In genomic region chr8:46474634-46475033, GRCm38 (mm10) we compare ENCODE assay signal across 1 mouse cellular context.
TF ChIP-seq lines count a peak whose summit lies in the region.

No protein-coding gene starts in this region.

TF ChIP-seq in MEL, 35 proteins besides CTCF, POLR2A, EP300 and RAD21 (continued from another document):
- TF ChIP-seq E2F4 (IDR thresholded peaks at IDR 0.05; ENCODE audit: borderline replicate concordance, low read depth, low read length): no peak
- no peak for TF ChIP-seq ELF1 (IDR thresholded peaks at IDR 0.05; ENCODE audit: low read depth, low read length)
TF ChIP-seq in MEL: peak in this region for 13.
